Mouse (Mus musculus) heart, embryonic 15.5 days (tissue): Measurements from ENCODE around the gene Cyp2b23. TPM values are rescaled to one million over a fixed set of nuclear protein-coding genes. Genes with fewer than 3 reads are reported as not detected.
"Not testable (repeated sequence)": the region's sequence is repeated elsewhere in the genome, so short reads cannot be mapped to it uniquely, and the experiment has no call there.

Experiments
- ATAC-seq: fragments of 200-750 bp; cut with Nextera tagmentation; replicated peaks from 2 replicates; pipeline ENCODE4 v1.8.0; 2017; ENCODE audit warnings: low read depth, moderate TSS enrichment; ENCODE audit not compliant: insufficient number of reproducible peaks, insufficient read depth, low FRiP score
- H3K27ac ChIP-seq: fragments of 300-500 bp; sonication (generic); 2 replicates; pipeline ENCODE4 v1.5.1; 2015; ENCODE audit warnings: mild to moderate bottlenecking, inconsistent platforms
- H3K27me3 ChIP-seq: fragments of 300-500 bp; sonication (generic); 2 replicates; pipeline ENCODE4 v1.6.1; 2015; ENCODE audit warnings: inconsistent platforms
- H3K36me3 ChIP-seq: fragments of 300-500 bp; sonication (generic); 2 replicates; pipeline ENCODE4 v1.6.1; 2015; ENCODE audit warnings: mild to moderate bottlenecking, inconsistent platforms
- H3K4me1 ChIP-seq: fragments of 300-500 bp; sonication (generic); replicated peaks from 2 replicates; pipeline ENCODE4 v1.6.1; 2015; ENCODE audit warnings: inconsistent platforms
- H3K4me2 ChIP-seq: fragments of 300-500 bp; sonication (generic); 2 replicates; pipeline ENCODE4 v1.6.1; 2015; ENCODE audit warnings: inconsistent platforms, mild to moderate bottlenecking, moderate library complexity
- H3K4me3 ChIP-seq: fragments of 300-500 bp; sonication (generic); 2 replicates; pipeline ENCODE4 v1.5.1; 2015; ENCODE audit warnings: mild to moderate bottlenecking, inconsistent platforms
- H3K9ac ChIP-seq: fragments of 300-500 bp; sonication (generic); 2 replicates; pipeline ENCODE4 v1.6.1; 2015; ENCODE audit warnings: mild to moderate bottlenecking, inconsistent platforms
- H3K9me3 ChIP-seq: fragments of 300-500 bp; sonication (generic); replicated peaks from 2 replicates; pipeline ENCODE4 v1.6.1; 2016; ENCODE audit warnings: inconsistent platforms
- WGBS: fragments of 180-500 bp; shearing (Covaris S2); methylation state at CpG from one replicate; pipeline ENCODE4 v1.1.7; 2015; ENCODE audit warnings: mixed read lengths; 5-methylcytosine and 5-hydroxymethylcytosine counted together
- polyA plus RNA-seq: library from polyadenylated mRNA; unstranded; fragments of >200 nt; fragmentation: Nextera tagmentation; extraction: Ambion mirVana; gene quantifications from 2 replicates; pipeline ENCODE4 v1.2.1, GENCODE M21; 2015

Gene Cyp2b23
- not detected in 2 replicates for polyA plus RNA-seq

- Histone ChIP-seq H3K27ac (no peak within 1 kb of the TSS), H3K4me1 (no peaks in the 10 kb centered on the region), H3K4me2 (no peak within 1 kb of the TSS), H3K36me3 (no peaks in the 10 kb centered on the region), H3K9me3 (no peaks in the 10 kb centered on the region; the same call in 1 of the 2 replicates), H3K4me3 (no peak within 1 kb of the TSS), H3K27me3 (no peaks in the 10 kb centered on the region), H3K9ac (no peak within 1 kb of the TSS)
- no peak for ATAC-seq
- WGBS: 59% methylated on average over 4 of the region's 4 CpGs
Observed at GRCm38 (mm10) chr7:26686337-26686736, at the start of gene Cyp2b23. TSS of gene Cyp2b23 (minus strand) at chr7:26686437.

DNA sequence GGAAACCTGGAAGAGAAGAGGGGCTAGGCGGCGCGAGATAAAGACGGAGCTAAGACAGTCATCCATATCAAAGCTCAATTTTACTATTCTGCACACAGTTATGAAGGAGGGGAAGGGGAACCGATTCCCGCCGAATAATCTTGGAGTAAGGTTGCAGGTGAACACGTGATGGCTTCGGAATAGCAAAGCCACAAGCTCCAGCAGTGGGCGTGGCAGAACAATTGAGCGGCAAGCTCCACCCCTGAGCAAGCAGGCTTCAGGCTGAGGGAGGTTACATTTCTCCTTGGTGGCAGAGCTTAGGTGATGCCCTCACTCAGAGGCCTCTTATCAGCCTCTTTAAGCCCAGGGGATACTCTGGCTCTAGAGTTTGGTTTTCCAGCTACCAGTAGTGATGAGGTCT is 24.8 kb upstream of the Cyp2b23 start:
- no peaks in the 10 kb centered on the region for H3K27me3 ChIP-seq
- WGBS: 80% methylated on average over 11 of the region's 11 CpGs
- no peaks in the 10 kb centered on the region for H3K9me3 ChIP-seq
- no peaks in the 10 kb centered on the region for H3K4me1 ChIP-seq
- H3K36me3 ChIP-seq: no peaks in the 10 kb centered on the region
- H3K27ac ChIP-seq: no peak overlapping the region
- H3K9ac ChIP-seq: no peak overlapping the region
- no peak for ATAC-seq
- no peak overlapping the region for H3K4me3 ChIP-seq
- no peak overlapping the region for H3K4me2 ChIP-seq

DNA sequence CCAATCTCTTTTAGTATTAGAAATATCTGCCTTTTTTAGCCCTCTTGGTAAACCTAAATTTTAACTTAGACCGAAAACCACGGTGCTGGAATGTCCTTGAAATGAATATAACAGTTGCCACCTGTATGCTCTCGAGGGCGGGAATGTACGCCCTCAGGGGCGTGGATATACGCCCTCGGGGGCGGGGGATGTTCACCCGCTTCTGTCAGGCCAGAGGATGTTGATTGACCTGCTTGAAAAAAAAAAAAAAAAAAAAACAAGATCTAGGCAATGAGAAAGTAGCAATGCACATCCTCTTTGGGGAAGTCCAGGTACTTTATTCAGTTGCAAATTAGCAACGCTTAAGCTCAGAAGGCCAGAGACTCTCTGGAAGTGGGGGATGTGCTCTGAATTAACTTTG is 20.8 kb upstream of the Cyp2b23 start:
- Histone ChIP-seq H3K36me3 (no peaks in the 10 kb centered on the region), H3K4me1 (no peaks in the 10 kb centered on the region), H3K4me2 (no peak overlapping the region), H3K27ac (no peak overlapping the region), H3K9me3 (no peaks in the 10 kb centered on the region), H3K9ac (no peak overlapping the region), H3K4me3 (no peak overlapping the region), H3K27me3 (no peaks in the 10 kb centered on the region)
- 36% methylated on average over 11 of the region's 11 CpGs for WGBS
- ATAC-seq: no peak

DNA sequence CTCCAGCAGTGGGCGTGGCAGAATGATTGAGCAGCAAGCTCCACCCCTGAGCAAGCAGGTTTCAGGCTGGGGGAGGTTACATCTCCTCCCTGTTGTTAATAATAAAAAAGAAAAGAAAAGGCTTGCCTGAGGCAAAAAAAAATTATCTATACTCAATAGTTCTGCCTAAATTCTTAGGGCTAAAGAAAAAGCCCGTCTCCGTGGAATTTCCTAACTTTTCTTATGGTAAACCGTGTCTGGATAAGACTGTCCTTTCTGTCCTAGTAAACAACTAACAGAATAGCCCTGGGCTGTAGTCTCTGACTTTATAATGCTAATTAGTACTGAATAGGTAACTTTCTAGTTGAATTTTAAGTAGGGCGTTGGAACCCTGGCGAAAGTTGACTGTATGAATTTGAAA is 20.0 kb upstream of the Cyp2b23 start:
- not testable (repeated sequence) for H3K27ac ChIP-seq, H3K9ac ChIP-seq, H3K4me3 ChIP-seq, H3K9me3 ChIP-seq, H3K36me3 ChIP-seq, ATAC-seq, H3K4me1 ChIP-seq, H3K27me3 ChIP-seq, H3K4me2 ChIP-seq
- 42% methylated on average over 6 of the region's 6 CpGs for WGBS

DNA sequence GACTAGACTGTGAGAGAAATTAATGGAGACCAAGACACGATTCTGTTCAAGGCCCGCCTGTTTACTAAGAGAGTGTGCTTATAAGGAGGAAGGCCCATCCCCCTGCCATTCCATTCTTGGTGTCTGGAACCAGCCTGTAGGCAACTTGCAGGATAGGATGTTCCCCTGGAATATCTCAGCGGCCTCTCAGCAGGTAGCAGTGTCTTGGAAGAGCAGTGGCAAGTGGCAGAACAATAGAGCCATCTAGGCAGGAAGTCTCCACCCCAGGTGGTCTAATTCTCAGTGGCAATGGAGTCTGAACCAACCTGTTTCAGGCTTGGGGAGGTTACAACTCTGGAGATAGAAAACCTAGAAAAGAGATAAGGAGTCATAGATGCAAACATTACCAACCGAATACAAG is 13.9 kb upstream of the Cyp2b23 start:
- no peak for ATAC-seq
- no peaks in the 10 kb centered on the region for H3K27me3 ChIP-seq
- no peak overlapping the region for H3K4me2 ChIP-seq
- H3K9ac ChIP-seq: no peak overlapping the region
- 70% methylated on average over 4 of the region's 4 CpGs for WGBS
- H3K27ac ChIP-seq: no peak overlapping the region
- no peaks in the 10 kb centered on the region for H3K9me3 ChIP-seq
- no peaks in the 10 kb centered on the region for H3K36me3 ChIP-seq
- no peak overlapping the region for H3K4me3 ChIP-seq
- no peaks in the 10 kb centered on the region for H3K4me1 ChIP-seq

GRCm38 (mm10) chr7:26685713-26686112 is 524 bp downstream of the Cyp2b23 start:
- ATAC-seq: no peak
- 63% methylated on average over 2 of the region's 2 CpGs for WGBS
- no peak overlapping the region for H3K4me2 ChIP-seq

DNA sequence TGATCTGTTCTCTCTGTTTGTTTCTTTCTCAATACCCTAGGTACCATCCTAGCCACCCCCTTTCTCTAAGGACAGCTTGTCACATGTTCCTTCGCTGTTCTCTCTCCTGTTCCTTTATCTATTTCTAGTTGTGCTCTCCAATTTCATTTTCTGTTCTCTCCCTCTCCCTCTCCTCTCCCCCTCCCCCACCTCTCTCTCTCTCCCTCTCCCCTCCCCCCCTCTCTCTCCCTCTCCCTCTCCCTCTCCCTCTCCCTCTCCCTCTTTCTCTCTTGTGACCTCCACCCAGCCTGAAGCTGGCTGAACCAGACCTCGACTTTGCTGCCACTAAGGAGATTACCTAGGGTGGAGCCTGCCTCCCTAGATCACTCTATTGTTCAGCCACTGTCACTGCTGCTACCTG is 18.8 kb downstream of the Cyp2b23 start:
- H3K27ac ChIP-seq, H3K27me3 ChIP-seq, H3K9me3 ChIP-seq, H3K4me2 ChIP-seq, H3K36me3 ChIP-seq, ATAC-seq, H3K4me1 ChIP-seq, H3K9ac ChIP-seq, H3K4me3 ChIP-seq: not testable (repeated sequence)
- 23% methylated on average over 2 of the region's 2 CpGs for WGBS

More at GRCm38 (mm10) chr7:26685713-26686112, 524 bp downstream of the Cyp2b23 start:
- no peak overlapping the region for H3K9ac ChIP-seq
- no peaks in the 10 kb centered on the region; the same call in 1 of the 2 replicates for H3K9me3 ChIP-seq
- H3K4me3 ChIP-seq: no peak overlapping the region
- H3K27ac ChIP-seq: no peak overlapping the region
- no peaks in the 10 kb centered on the region for H3K27me3 ChIP-seq
- no peaks in the 10 kb centered on the region for H3K36me3 ChIP-seq
- H3K4me1 ChIP-seq: no peaks in the 10 kb centered on the region

- Histone ChIP-seq H3K4me2 (no peak overlapping the region), H3K4me1 (no peaks in the 10 kb centered on the region), H3K27ac (no peak overlapping the region), H3K9me3 (no peaks in the 10 kb centered on the region; the same call in 1 of the 2 replicates), H3K4me3 (no peak overlapping the region), H3K36me3 (no peaks in the 10 kb centered on the region), H3K9ac (no peak overlapping the region), H3K27me3 (no peaks in the 10 kb centered on the region)
- no peak for ATAC-seq
- 76% methylated on average over 5 of the region's 5 CpGs for WGBS
Observed at GRCm38 (mm10) chr7:26666011-26666410, 20.2 kb downstream of the Cyp2b23 start.

- H3K4me1 ChIP-seq, H3K36me3 ChIP-seq, H3K4me2 ChIP-seq, H3K27me3 ChIP-seq, H3K27ac ChIP-seq, H3K9me3 ChIP-seq, ATAC-seq, H3K9ac ChIP-seq, H3K4me3 ChIP-seq: not testable (repeated sequence)
- 58% methylated on average over 1 of the region's 1 CpGs for WGBS
Observed at GRCm38 (mm10) chr7:26618364-26618763, 67.9 kb downstream of the Cyp2b23 start, which contains the start of gene Vmn1r185. TSS of gene Vmn1r185 (minus strand) at chr7:26618464.

Other genes with a start within 250 kb of the Cyp2b23 start
- gene Nlrp9a, start 151.4 kb downstream of the Cyp2b23 start, polyA plus RNA-seq: not detected in 2 replicates
- not detected in 2 replicates for gene Vmn1r185, start 68.0 kb downstream of the Cyp2b23 start, polyA plus RNA-seq
- not detected in 2 replicates for gene Cyp2b19, start 70.7 kb upstream of the Cyp2b23 start, polyA plus RNA-seq
- not detected in 2 replicates for gene Cyp2g1, start 122.5 kb upstream of the Cyp2b23 start, polyA plus RNA-seq
- gene Cyp2a5, start 148.9 kb upstream of the Cyp2b23 start, polyA plus RNA-seq: 0.11 TPM in 1 of 2 replicates, not detected in the other